22 mouse cellular contexts compared by ENCODE assay signal in genomic region chr10:4522116-4522515, GRCm38 (mm10). TPM values are rescaled to one million over a fixed set of nuclear protein-coding genes. Genes with fewer than 3 reads are reported as not detected.
A peak's percentile ranks its signal among the peaks of the same experiment; 100 is the strongest.
DNase-seq lines count a peak whose midpoint lies in the region; ATAC-seq and TF ChIP-seq lines count a peak whose summit lies in the region.
"Had no signal": no experiment of that assay in that cellular context is flagged by ENCODE, and none has a peak within 500 bp of the region (broad histone marks: within the 10 kb centered on the region; RNA-seq: fewer than 3 reads in every experiment).

No protein-coding gene starts in this region.

- WGBS in kidney, postnatal 0 days = 95% methylated on average over 3 of the region's 3 CpGs

- peak; percentile 31; the same call in 1 of the 2 replicates for TF ChIP-seq CTCF in kidney, postnatal 0 days (IDR thresholded peaks at IDR 0.05; ENCODE audit: low read depth)
- TF ChIP-seq CTCF in ES-Bruce4 (IDR thresholded peaks at IDR 0.05; ENCODE audit: low read depth, low read length) = peak; percentile 2

- no peak overlapping the region for H3K9ac ChIP-seq in kidney, postnatal 0 days (ENCODE audit: low read depth, low read length)
- no peak overlapping the region for H3K9ac ChIP-seq in ES-Bruce4 (ENCODE audit: low read depth, poor library complexity, severe bottlenecking)
- H3K9ac ChIP-seq: hindbrain, embryonic 12.5 days; limb, embryonic 12.5 days; midbrain, embryonic 15.5 days had no signal

- ATAC-seq in kidney, postnatal 0 days (replicated peaks; ENCODE audit: low FRiP score, low read depth) = no peak
- 0 out of 2 replicates have a peak, but pooled peaks have one; percentile 26 for ATAC-seq in granulocyte monocyte progenitor cell, adult 5-6 weeks (replicated peaks; ENCODE audit: poor library complexity, severe bottlenecking)
- ATAC-seq in erythroblast, adult 5-6 weeks (replicated peaks; ENCODE audit: low FRiP score, poor library complexity, severe bottlenecking) = no peak
- ATAC-seq: forebrain, embryonic 16.5 days; midbrain, embryonic 15.5 days had no signal

- no peak overlapping the region for H3K4me3 ChIP-seq in kidney, postnatal 0 days (replicated peaks; ENCODE audit: low read depth, low read length)
- no peak overlapping the region for H3K4me3 ChIP-seq in ES-Bruce4 (ENCODE audit: low read depth, low read length)
- H3K4me3 ChIP-seq: gastrocnemius, adult 2 months; hindbrain, embryonic 12.5 days; limb, embryonic 12.5 days; midbrain, embryonic 15.5 days had no signal

- TF ChIP-seq EP300 in ES-Bruce4 (IDR thresholded peaks at IDR 0.05; ENCODE audit: insufficient read depth, low read depth, low read length) = no peak

- H3K27me3 ChIP-seq in kidney, postnatal 0 days (ENCODE audit: insufficient read depth, low read length) = no peaks in the 10 kb centered on the region
- H3K27me3 ChIP-seq in ES-Bruce4 (ENCODE audit: control insufficient read depth, insufficient read depth, low read length, poor library complexity, severe bottlenecking) = no peaks in the 10 kb centered on the region
- H3K27me3 ChIP-seq: hindbrain, embryonic 12.5 days; limb, embryonic 12.5 days; midbrain, embryonic 15.5 days had no signal

- no peak for DNase-seq in kidney, postnatal 0 days (ENCODE audit: low spot score)
- no peak for DNase-seq in kidney, adult 18-20 months
- DNase-seq in A20 (ENCODE audit: low read depth, low spot score) = peak; percentile 16
- no peak for DNase-seq in right cerebral cortex, postnatal 25 days
- DNase-seq in urinary bladder, postnatal 10 days (ENCODE audit: low spot score) = no peak
- DNase-seq: cerebellum, postnatal 10 days; embryo, embryonic 11 days; gastrocnemius, adult 2 months; heart, adult 18-20 months; kidney, postnatal 10 days; right cerebral cortex, adult 18-20 months had no signal

- no peak overlapping the region for H3K4me2 ChIP-seq in kidney, postnatal 0 days (ENCODE audit: low read length)
- H3K4me2 ChIP-seq: hindbrain, embryonic 12.5 days; limb, embryonic 12.5 days; midbrain, embryonic 15.5 days had no signal

- no peak for TF ChIP-seq POLR2A in ES-Bruce4 (IDR thresholded peaks at IDR 0.05; ENCODE audit: insufficient read depth, low read length)

- H3K36me3 ChIP-seq in kidney, postnatal 0 days (ENCODE audit: insufficient read depth, low read length) = no peaks in the 10 kb centered on the region
- no peaks in the 10 kb centered on the region for H3K36me3 ChIP-seq in ES-Bruce4 (ENCODE audit: control insufficient read depth, insufficient read depth, low read length, poor library complexity, severe bottlenecking)
- H3K36me3 ChIP-seq: hindbrain, embryonic 12.5 days; limb, embryonic 12.5 days; midbrain, embryonic 15.5 days had no signal

- H3K4me1 ChIP-seq in kidney, postnatal 0 days (replicated peaks; ENCODE audit: insufficient read depth, low read length) = no peaks in the 10 kb centered on the region
- no peaks in the 10 kb centered on the region for H3K4me1 ChIP-seq in ES-Bruce4 (ENCODE audit: control insufficient read depth, insufficient read depth, low read length)
- H3K4me1 ChIP-seq: hindbrain, embryonic 12.5 days; limb, embryonic 12.5 days; midbrain, embryonic 15.5 days had no signal

- H3K9me3 ChIP-seq in kidney, postnatal 0 days (replicated peaks; ENCODE audit: low read length) = no peaks in the 10 kb centered on the region
- H3K9me3 ChIP-seq in ES-Bruce4 (replicated peaks; ENCODE audit: control insufficient read depth, insufficient read depth, low read length, poor library complexity, severe bottlenecking) = peaks cover 3% of the 10 kb centered on the region; the same call in 1 of the 2 replicates
- H3K9me3 ChIP-seq: hindbrain, embryonic 12.5 days; limb, embryonic 12.5 days; midbrain, embryonic 15.5 days had no signal

- H3K27ac ChIP-seq in kidney, postnatal 0 days = no peak overlapping the region
- no peak overlapping the region for H3K27ac ChIP-seq in ES-Bruce4 (ENCODE audit: insufficient read depth, low read length)
- H3K27ac ChIP-seq: gastrocnemius, adult 2 months; hindbrain, embryonic 12.5 days; limb, embryonic 12.5 days; macrophage; midbrain, embryonic 15.5 days had no signal

RNA-seq across cellular contexts. Expression of gene Ccdc170, which starts 39.8 kb away (rescaled TPM):
- 1.0 and 1.3 TPM in 2 replicates for polyA plus RNA-seq in kidney, postnatal 0 days (2015; fragmentation: Nextera tagmentation; extraction: Ambion mirVana)
- 4.2 and 6.8 TPM in 2 replicates for polyA plus RNA-seq in ES-Bruce4 (2011; ENCODE audit: insufficient read depth, insufficient read length, low read depth, missing spikeins)
- total RNA-seq in granulocyte monocyte progenitor cell, adult 5-6 weeks (2014; fragmentation: Nextera tagmentation) = not detected in 2 replicates
- total RNA-seq in granulocyte monocyte progenitor cell, adult 5-6 weeks (2017) = 0.43 and 0.72 TPM in 2 replicates
- total RNA-seq in erythroblast, adult 5-6 weeks (2015; ENCODE audit: low replicate concordance) = not detected in 2 replicates
- total RNA-seq in erythroblast, adult 5-6 weeks (2017; ENCODE audit: low replicate concordance) = not detected in 2 replicates
- polyA plus RNA-seq: intestine, embryonic 14.5 days; liver, embryonic 16.5 days; macrophage; stomach, embryonic 14.5 days had no signal
